Mouse (Mus musculus) NIH3T3 (cell line): ENCODE data around the gene Olfr609.
"Not testable (repeated sequence)": the region's sequence is repeated elsewhere in the genome, so short reads cannot be mapped to it uniquely, and the experiment has no call there.

Source experiments
- DNase-seq: peaks from one replicate; pipeline ENCODE4 v3.0.0-alpha.2; 2012; ENCODE audit warnings: low read depth

Olfr609 gene

DNA sequence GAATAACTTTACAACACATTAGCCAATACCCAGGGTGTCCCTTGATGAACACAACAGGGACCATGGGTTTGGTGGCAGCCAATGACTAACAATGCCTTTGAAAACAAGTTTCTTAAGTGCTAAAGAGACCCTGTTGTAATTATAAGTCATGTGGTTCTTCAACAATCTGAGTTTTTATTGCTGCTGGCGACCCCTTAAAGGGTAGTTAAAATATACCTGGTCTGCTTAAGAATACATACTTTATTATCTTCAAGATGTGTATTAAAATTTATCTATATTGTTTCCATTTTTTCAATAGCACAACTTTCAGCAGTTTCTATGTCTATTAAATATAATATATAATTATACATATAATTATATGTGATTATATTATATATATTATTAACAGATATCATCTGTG is at the start of gene Olfr609:
Gene Olfr609 (minus strand): TSS at position 101 of the 400 bp plus-strand sequence.
- no peak for DNase-seq

DNA sequence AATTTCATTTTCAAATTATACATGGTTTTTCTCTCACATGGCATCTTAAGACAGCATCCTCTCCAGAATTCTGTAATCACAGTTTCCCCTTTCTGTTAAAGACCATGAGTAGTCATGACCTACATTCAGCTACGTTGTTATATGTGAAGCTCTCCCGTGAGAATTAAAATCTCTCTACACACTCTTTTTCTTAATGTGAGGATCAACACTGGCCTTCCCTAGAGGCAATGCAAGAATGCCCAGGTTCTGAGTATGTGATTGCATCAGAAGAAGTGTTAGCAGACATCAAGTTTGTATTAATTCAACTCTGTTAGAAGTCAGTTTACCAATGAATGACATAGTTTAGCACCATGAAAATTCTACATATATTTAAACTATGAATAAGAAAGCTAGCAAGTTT is 44.8 kb upstream of the Olfr609 start, which contains the start of gene Olfr612:
Gene Olfr612 (minus strand): TSS at position 101 of the 400 bp plus-strand sequence.
- not testable (repeated sequence) for DNase-seq

DNA sequence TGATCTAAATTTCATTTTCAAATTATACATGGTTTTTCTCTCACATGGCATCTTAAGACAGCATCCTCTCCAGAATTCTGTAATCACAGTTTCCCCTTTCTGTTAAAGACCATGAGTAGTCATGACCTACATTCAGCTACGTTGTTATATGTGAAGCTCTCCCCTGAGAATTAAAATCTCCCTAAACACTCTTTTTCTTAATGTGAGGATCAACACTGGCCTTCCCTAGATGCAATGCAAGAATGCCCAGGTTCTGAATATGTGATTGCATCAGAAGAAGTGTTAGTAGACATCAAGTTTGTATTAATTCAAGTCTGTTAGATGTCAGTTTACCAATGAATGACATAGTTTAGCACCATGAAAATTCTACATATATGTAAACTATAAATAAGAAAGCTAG is 22.9 kb upstream of the Olfr609 start, which contains the start of gene Olfr611:
Gene Olfr611 (minus strand): TSS at position 101 of the 400 bp plus-strand sequence.
- DNase-seq, result not testable (repeated sequence)

DNA sequence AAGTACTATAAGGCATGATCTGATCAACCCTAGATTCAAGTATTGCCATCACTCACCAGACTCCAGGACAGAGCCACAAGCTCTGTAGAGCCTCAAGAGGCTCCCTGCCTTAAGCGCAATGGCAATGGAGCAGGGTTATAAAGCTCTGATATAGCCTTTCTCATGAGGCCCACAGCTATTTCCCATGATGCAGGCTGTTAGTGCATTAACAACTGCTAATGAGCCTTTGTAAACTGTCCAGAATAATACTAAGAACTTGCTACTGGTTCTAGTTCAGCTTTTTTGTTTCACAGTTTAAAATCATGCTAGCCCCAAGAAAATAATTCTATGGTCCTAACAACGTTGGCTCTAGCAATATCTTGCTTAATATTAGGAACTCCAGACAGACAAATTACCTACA is 14.2 kb upstream of the Olfr609 start, which contains the start of gene Olfr610:
Gene Olfr610 (minus strand): TSS at position 101 of the 400 bp plus-strand sequence.
- DNase-seq, result no peak

DNA sequence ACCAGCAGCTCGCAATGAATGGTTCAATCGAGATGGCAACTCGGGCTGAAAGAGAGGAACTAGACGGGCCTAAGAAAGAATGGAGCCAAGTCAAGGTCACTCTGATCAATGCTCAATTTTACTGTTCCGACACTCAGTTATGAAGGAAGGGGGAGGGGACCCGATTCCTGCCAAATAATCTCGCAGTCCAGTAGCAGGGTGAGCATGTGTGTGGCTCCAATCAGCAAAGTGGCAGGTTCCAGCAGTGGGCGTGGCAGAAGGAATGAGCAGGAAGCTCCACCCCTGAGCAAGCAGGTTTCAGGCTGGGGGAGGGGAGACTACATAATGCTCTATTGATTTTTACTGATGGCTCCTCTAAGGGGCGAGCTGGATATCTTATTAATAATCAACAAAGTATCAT is 20.8 kb downstream of the Olfr609 start:
- DNase-seq, result not testable (repeated sequence)

DNA sequence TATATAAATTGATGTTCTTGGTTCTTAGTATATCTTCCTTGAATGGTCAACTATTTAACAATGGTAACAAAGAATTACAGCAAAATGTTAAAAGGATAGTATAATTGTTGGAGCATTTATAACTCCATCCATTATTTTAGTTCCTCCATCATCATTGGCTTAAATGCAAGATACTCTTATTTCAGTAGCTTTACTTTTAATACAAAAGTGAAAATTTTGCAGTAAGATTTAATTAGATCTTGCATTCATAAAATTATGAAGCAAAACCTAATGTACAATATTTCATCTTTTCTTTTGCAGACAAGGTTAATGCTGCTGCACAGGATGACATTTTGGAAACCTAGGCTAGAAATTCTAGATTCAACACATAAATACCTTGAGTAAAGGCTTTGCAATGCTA is 28.3 kb downstream of the Olfr609 start, which contains the start of gene Olfr608:
Gene Olfr608 (plus strand): TSS at position 301 of the 400 bp plus-strand sequence.
- no peak for DNase-seq

DNA sequence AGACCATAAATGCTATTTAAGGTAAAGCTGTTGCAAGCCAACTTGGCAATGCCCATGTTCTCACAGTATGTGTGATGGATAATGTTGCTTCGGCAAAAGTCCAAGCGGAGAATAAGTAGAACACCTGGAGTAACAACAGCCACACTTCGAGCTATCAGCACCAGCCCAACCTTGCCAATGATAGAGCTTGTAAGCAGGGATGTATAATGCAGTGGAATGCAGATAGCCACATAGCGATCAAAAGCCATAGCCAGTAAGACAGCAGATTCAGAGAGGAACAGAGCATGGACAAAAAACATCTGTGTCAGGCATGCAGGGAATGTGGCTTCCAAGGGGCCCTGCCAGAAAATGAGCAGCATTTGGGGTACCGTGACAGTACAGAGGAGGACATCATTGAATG is 37.3 kb downstream of the Olfr609 start:
- no peak for DNase-seq

DNA sequence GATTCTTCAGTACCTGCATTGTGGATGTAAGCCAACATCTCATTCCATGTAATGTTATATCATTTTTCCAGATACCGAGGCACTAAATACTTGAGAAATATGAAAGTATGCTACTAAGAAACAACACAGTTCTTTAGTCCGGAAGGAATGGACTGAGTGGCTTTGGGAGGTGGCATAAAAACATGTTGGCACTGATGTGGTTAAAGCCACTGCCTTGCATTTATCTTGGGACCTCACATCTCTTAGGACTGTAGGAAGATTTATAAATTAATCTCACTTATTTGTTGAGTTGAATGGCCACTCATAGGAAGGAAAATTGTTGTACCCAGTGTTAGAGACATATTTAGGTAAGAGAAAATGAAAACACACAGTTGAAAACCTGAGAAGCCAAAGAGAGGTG is 49.1 kb downstream of the Olfr609 start, which contains the start of gene Olfr606:
Gene Olfr606 (plus strand): TSS at position 301 of the 400 bp plus-strand sequence.
- no peak for DNase-seq

DNA sequence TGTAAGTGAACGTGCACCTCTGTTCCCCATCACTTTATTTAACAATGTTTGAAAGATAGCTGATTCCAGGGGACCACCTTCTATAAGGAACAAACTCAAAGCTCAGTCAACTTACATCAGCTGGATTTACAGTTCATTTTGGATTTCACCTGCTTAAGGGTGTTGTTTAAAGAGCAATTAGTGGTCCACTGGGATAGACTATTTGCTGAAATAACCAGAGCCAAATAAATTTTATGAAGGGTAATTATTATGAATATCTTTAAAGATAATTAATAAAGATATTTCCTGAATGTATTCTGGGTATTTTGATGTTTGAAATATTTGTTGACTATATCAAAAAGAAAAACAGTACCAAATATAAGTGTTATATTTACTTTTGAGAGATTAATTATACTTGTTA is 52.5 kb downstream of the Olfr609 start, which contains the start of gene Olfr605:
Gene Olfr605 (minus strand): TSS at position 101 of the 400 bp plus-strand sequence.
- DNase-seq, result no peak
